Comparison of ENCODE assay signal across 8 mouse cellular contexts in the genomic region with DNA sequence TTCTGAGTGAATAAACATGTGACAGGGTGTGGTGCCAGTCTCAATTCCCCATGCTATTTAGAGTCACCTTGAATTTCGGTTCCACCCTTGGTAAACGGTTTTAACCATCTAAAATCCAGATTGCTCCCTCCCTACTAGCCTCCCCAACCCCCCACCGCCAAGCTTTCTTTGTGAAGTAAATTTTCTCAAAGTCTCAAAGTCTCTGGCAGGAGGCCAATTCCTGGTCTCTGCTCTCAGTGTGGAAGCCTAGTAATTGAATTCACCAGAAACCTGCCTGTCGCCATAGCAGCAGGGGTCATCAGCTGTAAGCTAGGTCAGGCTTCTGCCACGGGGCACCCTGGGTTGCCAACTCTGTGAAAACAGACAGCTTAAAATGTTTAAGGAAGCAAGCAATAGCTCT. TPM values are rescaled to one million over a fixed set of nuclear protein-coding genes. Genes with fewer than 3 reads are reported as not detected.
DNase-seq lines count a peak whose midpoint lies in the region; ATAC-seq and TF ChIP-seq lines count a peak whose summit lies in the region.

No protein-coding gene starts in this region.

- peak; percentile 73 to 74 for DNase-seq in right cerebral cortex, postnatal 10 days (ENCODE audit: low spot score in 2 of 2)
- DNase-seq in right cerebral cortex, postnatal 36 days (ENCODE audit: low spot score in 2 of 2), result no peak
- peak; percentile 73 for DNase-seq in embryonic facial prominence, embryonic 10.5 days (ENCODE audit: low spot score)
- peak; percentile 94 for DNase-seq in midbrain, embryonic 11.5 days (ENCODE audit: low spot score, missing footprints)
- DNase-seq in gastrocnemius, adult 2 months, result no peak
- DNase-seq in left cerebral cortex, adult 11 months (ENCODE audit: low spot score), result no peak
- DNase-seq in frontal cortex, postnatal 36 days (ENCODE audit: low spot score in 2 of 2), result no peak

- no peaks in the 10 kb centered on the region for H3K9me3 ChIP-seq in embryonic facial prominence, embryonic 10.5 days
- H3K9me3 ChIP-seq in intestine, postnatal 0 days (ENCODE audit: control insufficient read depth), result no peaks in the 10 kb centered on the region
- H3K9me3 ChIP-seq in midbrain, embryonic 11.5 days (ENCODE audit: control insufficient read depth, low read length), result no peaks in the 10 kb centered on the region

- 0 out of 2 replicates have a peak, but pooled peaks have one; percentile 16 for ATAC-seq in intestine, postnatal 0 days
- peak; percentile 88 for ATAC-seq in midbrain, embryonic 11.5 days (ENCODE audit: low FRiP score)

- H3K27ac ChIP-seq in embryonic facial prominence, embryonic 10.5 days (replicated peaks), result peak overlapping the region; percentile 40; the same call in 1 of the 2 replicates
- no peak overlapping the region for H3K27ac ChIP-seq in intestine, postnatal 0 days (ENCODE audit: low read depth, low read length)
- H3K27ac ChIP-seq in midbrain, embryonic 11.5 days (ENCODE audit: low read depth, low read length), result no peak overlapping the region
- H3K27ac ChIP-seq in gastrocnemius, adult 2 months, result no peak overlapping the region

- intact Hi-C loops in gastrocnemius, adult 2 months (cut with DNase I), result loop anchor here (5.0 kb wide), 1 partner anchor 53 kb away; a partner anchor contains a TSS

- no peaks in the 10 kb centered on the region for H3K36me3 ChIP-seq in embryonic facial prominence, embryonic 10.5 days (replicated peaks)
- H3K36me3 ChIP-seq in intestine, postnatal 0 days (ENCODE audit: control insufficient read depth, insufficient read depth), result no peaks in the 10 kb centered on the region
- no peaks in the 10 kb centered on the region for H3K36me3 ChIP-seq in midbrain, embryonic 11.5 days (ENCODE audit: control insufficient read depth, insufficient read depth, low read length)

- no peak overlapping the region for H3K4me3 ChIP-seq in embryonic facial prominence, embryonic 10.5 days
- H3K4me3 ChIP-seq in intestine, postnatal 0 days (ENCODE audit: low read depth, low read length), result no peak overlapping the region
- no peak overlapping the region for H3K4me3 ChIP-seq in midbrain, embryonic 11.5 days (ENCODE audit: low read depth, low read length)
- H3K4me3 ChIP-seq in gastrocnemius, adult 2 months, result no peak overlapping the region

- peaks cover 19% of the 10 kb centered on the region for H3K4me1 ChIP-seq in embryonic facial prominence, embryonic 10.5 days
- no peaks in the 10 kb centered on the region for H3K4me1 ChIP-seq in intestine, postnatal 0 days (replicated peaks; ENCODE audit: control insufficient read depth, insufficient read depth, low read length)
- peaks cover 10% of the 10 kb centered on the region; the same call in 1 of the 2 replicates for H3K4me1 ChIP-seq in midbrain, embryonic 11.5 days (ENCODE audit: control insufficient read depth, insufficient read depth, low read length)

- no peak for TF ChIP-seq CTCF in intestine, postnatal 0 days (IDR thresholded peaks at IDR 0.05; ENCODE audit: low read depth)
- no peak for TF ChIP-seq CTCF in gastrocnemius, adult 2 months (IDR thresholded peaks at IDR 0.05)

- WGBS in embryonic facial prominence, embryonic 10.5 days, result 2% methylated on average over 5 of the region's 5 CpGs
- WGBS in intestine, postnatal 0 days, result 2% methylated on average over 5 of the region's 5 CpGs
- 5% methylated on average over 5 of the region's 5 CpGs for WGBS in midbrain, embryonic 11.5 days

- no peaks in the 10 kb centered on the region for H3K27me3 ChIP-seq in embryonic facial prominence, embryonic 10.5 days (replicated peaks; ENCODE audit: low read depth, poor library complexity, severe bottlenecking)
- no peaks in the 10 kb centered on the region for H3K27me3 ChIP-seq in intestine, postnatal 0 days (replicated peaks; ENCODE audit: control insufficient read depth, insufficient read depth, low read length)
- no peaks in the 10 kb centered on the region for H3K27me3 ChIP-seq in midbrain, embryonic 11.5 days (ENCODE audit: control insufficient read depth, insufficient read depth, low read length)

- no peak overlapping the region for H3K4me2 ChIP-seq in intestine, postnatal 0 days (replicated peaks; ENCODE audit: low read depth)
- H3K4me2 ChIP-seq in midbrain, embryonic 11.5 days, result no peak overlapping the region

- H3K9ac ChIP-seq in intestine, postnatal 0 days (ENCODE audit: low read depth, low read length), result no peak overlapping the region
- H3K9ac ChIP-seq in midbrain, embryonic 11.5 days (ENCODE audit: low read length), result no peak overlapping the region

RNA-seq across cellular contexts. Expression of a gene that starts 12.2 kb away (rescaled TPM):
- polyA plus RNA-seq in embryonic facial prominence, embryonic 10.5 days (2016; fragmentation: Nextera tagmentation; extraction: Ambion mirVana), result 0.26 and 0.45 TPM in 2 replicates
- polyA plus RNA-seq in intestine, postnatal 0 days (2015; fragmentation: Nextera tagmentation; extraction: Ambion mirVana), result 1.6 and 2.4 TPM in 2 replicates
- 0.12 TPM in 1 of 2 replicates, not detected in the other for polyA plus RNA-seq in midbrain, embryonic 11.5 days (2014; fragmentation: Nextera tagmentation; extraction: Ambion mirVana)
- 10 to 100 TPM; 18.0 to 20.7 TPM for total RNA-seq in gastrocnemius, adult 2 months (2021)

RNA-seq across cellular contexts. Expression of a gene that starts 21.4 kb away (rescaled TPM):
- 0.45 and 0.95 TPM in 2 replicates for polyA plus RNA-seq in embryonic facial prominence, embryonic 10.5 days (2016; fragmentation: Nextera tagmentation; extraction: Ambion mirVana)
- 4.8 and 5.3 TPM in 2 replicates for polyA plus RNA-seq in intestine, postnatal 0 days (2015; fragmentation: Nextera tagmentation; extraction: Ambion mirVana)
- 0.28 and 0.37 TPM in 2 replicates for polyA plus RNA-seq in midbrain, embryonic 11.5 days (2014; fragmentation: Nextera tagmentation; extraction: Ambion mirVana)
- total RNA-seq in gastrocnemius, adult 2 months (2021), result under 1 TPM in 1 of 2 experiments, not detected in 1; 0.11 TPM

RNA-seq across cellular contexts. Expression of a gene that starts 29.9 kb away (rescaled TPM):
- polyA plus RNA-seq in embryonic facial prominence, embryonic 10.5 days (2016; fragmentation: Nextera tagmentation; extraction: Ambion mirVana), result 304 and 310 TPM in 2 replicates
- 517 and 549 TPM in 2 replicates for polyA plus RNA-seq in intestine, postnatal 0 days (2015; fragmentation: Nextera tagmentation; extraction: Ambion mirVana)
- polyA plus RNA-seq in midbrain, embryonic 11.5 days (2014; fragmentation: Nextera tagmentation; extraction: Ambion mirVana), result 371 and 375 TPM in 2 replicates
- total RNA-seq in gastrocnemius, adult 2 months (2021), result 100 to 1,000 TPM; 254 to 341 TPM

RNA-seq across cellular contexts. Expression of a gene that starts 51.1 kb away (rescaled TPM):
- polyA plus RNA-seq in embryonic facial prominence, embryonic 10.5 days (2016; fragmentation: Nextera tagmentation; extraction: Ambion mirVana), result 67.9 and 68.3 TPM in 2 replicates
- 14.3 and 15.9 TPM in 2 replicates for polyA plus RNA-seq in intestine, postnatal 0 days (2015; fragmentation: Nextera tagmentation; extraction: Ambion mirVana)
- 61.4 and 62.6 TPM in 2 replicates for polyA plus RNA-seq in midbrain, embryonic 11.5 days (2014; fragmentation: Nextera tagmentation; extraction: Ambion mirVana)
- total RNA-seq in gastrocnemius, adult 2 months (2021), result 10 to 100 TPM; 26.6 to 29.7 TPM

RNA-seq across cellular contexts. Expression of a gene that starts 58.3 kb away (rescaled TPM):
- polyA plus RNA-seq in embryonic facial prominence, embryonic 10.5 days (2016; fragmentation: Nextera tagmentation; extraction: Ambion mirVana), result 55.2 and 58.8 TPM in 2 replicates
- 14.5 and 15.7 TPM in 2 replicates for polyA plus RNA-seq in intestine, postnatal 0 days (2015; fragmentation: Nextera tagmentation; extraction: Ambion mirVana)
- 37.1 and 38.1 TPM in 2 replicates for polyA plus RNA-seq in midbrain, embryonic 11.5 days (2014; fragmentation: Nextera tagmentation; extraction: Ambion mirVana)
- total RNA-seq in gastrocnemius, adult 2 months (2021), result 1 to 10 TPM; 3.1 to 4.7 TPM

Comparison
In these comparisons a context has a peak if more than half of its experiments do, and no peak if none do; other contexts are left out.
1. DNase-seq: peak in right cerebral cortex, postnatal 10 days (2 of 2), embryonic facial prominence, embryonic 10.5 days (single experiment) and midbrain, embryonic 11.5 days (single experiment); none in right cerebral cortex, postnatal 36 days (0 of 2), gastrocnemius, adult 2 months (single experiment), left cerebral cortex, adult 11 months (single experiment) and frontal cortex, postnatal 36 days (0 of 2).